Mouse (Mus musculus) urinary bladder, adult 18-20 months (tissue): ENCODE measurements around the gene Srsf2.

Source experiments
- DNase-seq, 2 experiments: peaks; one replicate each; pipeline ENCODE4 v3.0.0; 2022; ENCODE audit warnings: low spot score in 2 of 2, mixed read lengths in 2 of 2

The Srsf2 gene

DNA sequence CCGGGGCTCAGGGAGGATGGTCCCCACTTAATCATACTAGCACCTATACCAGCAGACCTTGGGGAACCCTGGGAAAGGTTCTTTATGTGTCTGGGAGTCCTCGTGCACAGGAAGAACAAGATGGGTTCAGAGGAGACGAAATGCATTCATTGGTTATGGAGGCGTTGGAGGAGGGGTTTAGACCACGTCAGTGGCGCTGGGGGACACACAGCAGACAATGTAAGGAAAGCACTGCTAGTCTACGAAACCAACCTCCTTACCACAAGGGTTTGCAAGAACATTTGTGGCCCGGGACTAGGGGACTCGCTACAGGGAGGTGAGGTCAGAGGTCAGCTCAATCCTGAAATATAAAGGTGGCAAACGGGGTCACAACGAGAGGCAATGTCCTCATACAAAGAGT lies 42.4 kb downstream of the Srsf2 start:
- no peak for DNase-seq

DNA sequence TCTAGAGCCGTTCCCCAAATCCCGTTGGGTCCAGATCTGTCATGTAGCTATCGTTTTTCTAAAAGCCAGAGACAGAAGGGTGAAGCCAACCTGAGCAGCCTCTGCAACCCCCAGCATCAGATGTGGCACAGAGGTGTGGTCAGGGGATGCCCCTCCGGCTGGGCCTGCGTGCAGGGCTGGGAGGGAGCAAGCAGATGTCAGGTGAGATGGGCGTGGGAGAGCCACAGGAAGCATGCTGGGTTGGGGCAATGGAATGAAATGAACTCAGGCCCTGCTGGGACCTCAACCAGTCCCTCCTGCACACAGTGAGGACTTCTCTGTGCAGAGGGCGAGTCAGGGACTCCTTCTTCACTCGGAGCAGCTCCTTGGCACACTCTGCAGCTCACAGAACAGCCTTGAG lies 43.4 kb downstream of the Srsf2 start:
- DNase-seq: no peak

DNA sequence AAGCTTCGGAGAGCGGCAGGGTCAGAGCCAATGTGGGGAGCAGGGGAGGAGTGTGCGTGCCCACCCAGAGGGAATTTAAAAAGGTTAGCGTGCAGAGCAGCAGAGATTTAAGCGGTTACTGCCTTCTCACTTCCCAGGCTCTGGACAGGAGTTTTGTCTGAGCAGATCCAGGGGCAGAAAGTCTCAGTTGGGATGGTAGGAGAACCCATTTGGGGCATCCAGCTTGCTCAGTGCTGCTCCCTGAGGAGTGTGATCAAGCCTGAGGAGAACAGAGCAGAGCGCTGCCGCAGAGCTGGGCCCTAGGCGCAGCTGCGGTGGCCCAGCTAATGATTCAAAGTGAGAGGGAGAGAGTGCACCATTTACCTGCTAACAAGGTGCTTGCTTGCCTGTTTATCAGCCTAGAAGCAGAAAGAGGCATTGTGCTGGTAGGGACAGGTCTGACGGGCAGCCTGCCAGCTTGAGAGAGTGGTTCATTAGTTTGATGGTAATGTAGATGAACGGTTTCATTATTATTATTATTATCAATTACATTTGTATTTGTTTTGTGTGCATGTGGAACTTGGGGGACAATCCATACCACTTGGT lies 44.0 kb downstream of the Srsf2 start:
- no peak for DNase-seq

DNA sequence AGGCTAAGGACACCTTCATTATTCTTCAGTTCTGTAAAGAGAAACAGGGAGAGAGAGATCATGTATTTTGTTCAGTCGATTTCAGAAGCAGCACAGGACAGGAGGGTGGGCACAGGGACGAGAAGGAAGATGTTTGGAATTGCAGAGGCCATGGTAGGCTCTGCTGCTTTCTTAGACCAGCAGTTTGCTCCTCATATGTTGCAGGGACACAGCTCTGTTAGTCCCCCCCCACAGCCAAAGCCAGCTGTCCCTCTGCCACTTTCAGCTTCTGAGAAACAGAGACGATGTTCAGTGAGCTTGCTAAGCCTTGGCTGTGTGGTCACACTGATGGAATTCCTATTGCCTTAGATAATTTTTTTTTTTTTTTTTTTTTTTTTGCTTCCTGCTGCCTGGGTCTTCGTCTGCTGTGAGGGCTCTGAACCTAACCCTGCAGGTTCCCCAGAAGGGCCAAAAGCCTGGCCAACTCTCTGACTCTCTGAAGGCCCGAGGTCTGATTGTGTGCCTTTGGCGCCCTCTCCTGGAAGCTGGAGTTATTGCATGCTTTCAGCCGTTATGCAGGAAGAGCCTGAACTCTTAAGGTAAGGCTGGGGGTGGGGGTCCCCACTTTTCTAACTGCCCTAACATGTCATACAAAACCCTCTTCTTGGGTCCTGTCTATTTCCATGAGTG lies 44.8 kb downstream of the Srsf2 start:
- peak; percentile 64 to 76 for DNase-seq

DNA sequence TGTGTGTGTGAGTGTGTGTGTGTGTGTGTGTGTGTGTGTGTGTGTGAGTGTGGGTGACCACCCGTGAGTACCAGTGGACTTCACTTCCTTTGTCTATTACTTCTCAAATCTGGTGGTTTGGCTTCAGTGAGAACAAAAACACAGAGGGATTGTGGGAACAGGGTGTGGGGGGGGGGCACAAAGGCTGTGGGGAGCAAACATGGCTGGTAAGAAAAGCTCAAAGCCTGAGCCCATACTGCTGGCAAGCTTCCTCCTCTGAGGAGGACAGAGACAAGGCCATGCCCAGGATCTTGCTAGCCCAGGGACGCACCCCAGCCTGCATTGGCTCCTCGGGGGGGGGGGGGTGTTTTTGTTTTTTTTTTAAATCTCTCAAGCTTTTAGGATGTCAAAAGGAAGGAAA lies 45.4 kb downstream of the Srsf2 start:
- no peak for DNase-seq

DNA sequence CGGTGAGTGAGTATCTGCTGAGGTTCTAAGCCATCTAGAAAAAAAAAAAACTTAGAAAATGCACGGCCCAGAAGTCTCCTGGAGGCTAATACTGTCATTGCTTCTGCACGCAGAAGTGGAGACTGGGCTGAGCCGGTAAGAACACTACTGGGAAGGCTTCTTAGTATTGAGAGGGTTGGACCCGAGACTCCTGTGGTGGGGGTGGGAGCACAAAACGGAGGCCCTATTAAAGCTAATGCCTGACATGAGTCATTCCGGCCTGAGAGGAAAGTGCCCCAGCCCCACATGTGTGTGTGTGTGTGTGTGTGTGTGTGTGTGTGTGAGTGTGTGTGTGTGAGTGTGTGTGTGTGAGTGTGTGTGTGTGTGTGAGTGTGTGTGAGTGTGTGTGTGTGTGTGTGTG lies 45.8 kb downstream of the Srsf2 start:
- no peak for DNase-seq

DNA sequence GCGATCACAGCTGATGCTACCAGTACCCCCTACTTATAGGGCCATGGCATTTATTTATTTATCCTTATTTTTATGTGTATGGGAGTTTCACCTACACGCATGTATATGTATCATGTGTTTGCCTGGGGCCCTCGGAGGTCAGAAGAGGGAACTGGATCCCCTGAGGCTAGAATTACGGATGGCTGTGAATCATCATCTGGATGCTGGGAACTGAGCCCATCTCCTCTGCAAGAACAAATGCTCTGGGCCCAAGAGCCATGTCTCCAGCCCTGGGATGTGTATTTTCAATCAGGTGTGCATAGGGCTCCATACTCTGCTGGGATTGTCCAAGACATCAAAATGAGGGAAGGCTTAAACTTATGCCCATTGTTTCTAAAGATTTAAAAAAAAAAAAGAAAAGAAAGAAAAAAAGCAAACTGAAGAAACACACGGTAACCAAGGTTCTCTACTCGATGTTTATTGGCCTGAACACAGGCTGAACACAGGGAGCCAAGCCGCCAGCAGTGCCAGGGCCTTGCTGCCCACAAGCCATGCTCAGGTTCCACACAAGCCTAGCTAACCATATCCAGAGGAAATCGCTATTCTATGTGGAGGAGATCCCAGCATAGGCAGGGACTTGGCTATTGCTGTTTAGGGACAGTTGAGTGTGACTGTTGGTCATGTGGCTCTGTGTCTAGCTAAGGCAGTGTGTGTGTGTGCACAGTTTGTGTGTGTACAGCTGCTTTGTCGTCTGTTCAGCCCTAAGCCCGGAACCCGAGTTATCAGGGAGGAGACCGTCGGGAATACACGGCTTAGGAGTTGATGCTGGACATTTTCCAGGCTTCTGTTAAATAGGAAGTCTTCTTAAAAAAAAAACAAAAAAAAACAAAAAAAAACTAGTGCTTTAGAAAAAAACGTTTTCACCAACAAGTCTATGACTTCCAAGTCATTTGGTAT lies 46.5 kb downstream of the Srsf2 start:
- no peak for DNase-seq

DNA sequence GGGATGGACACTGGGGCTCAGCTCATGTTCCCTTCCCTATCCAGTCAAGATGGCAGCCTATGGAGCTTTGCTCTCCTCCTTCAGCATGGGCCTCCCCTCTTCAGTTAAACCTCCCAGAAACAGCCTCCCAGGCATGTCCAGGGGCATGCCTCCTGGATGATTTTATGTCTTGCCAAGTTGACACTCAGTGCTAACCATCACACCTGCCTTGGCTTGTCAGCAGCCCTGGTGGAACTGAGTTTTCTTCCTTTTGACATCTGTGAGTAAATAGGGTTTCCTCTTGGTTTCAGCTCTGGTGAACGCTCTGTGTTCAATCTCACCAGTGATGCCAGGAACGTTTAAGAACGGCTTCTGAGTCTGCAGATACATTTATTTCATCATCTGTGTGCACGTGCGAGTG lies 50.2 kb downstream of the Srsf2 start:
- DNase-seq: no peak

DNA sequence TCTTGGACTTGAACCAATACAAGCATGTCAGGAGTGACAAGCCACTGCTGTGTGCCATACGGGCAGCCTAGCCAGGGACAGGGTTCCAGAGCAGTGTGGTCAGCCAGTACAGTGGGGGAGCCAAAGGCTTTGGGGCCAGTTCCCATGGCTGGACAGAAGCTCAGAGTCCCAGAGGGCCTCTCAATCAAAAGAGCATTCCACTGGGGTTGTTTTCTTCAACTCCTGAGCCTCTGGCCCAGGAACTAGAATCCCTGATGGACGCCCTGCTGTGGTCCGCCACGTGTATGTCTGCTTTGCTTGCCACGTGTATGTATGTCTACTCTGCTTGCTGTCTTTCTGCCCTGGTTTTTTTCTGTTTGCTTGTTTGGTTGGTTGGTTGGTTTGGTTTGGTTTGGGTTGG lies 51.8 kb downstream of the Srsf2 start:
- no peak for DNase-seq
